In the genomic region with DNA sequence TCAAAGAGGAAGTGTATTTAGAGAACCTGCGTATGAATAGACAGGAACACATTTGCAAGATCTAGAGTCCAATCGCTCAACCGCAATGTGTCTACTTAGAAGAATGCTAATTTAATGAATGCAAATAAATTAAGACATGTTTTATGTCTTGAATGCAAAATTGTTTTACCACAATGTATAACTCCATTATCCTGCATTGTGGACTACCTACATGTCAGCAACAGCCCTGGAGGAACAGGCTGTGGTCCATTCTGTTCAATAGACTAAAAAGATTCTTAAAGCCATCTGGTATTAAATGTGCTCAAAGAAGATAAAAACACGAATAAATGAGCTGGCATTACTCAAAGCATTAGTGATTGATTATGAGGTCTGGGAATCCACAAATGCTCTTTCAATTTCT, we compare ENCODE assay signal across 14 mouse cellular contexts.
"Had no signal": no experiment of that assay in that cellular context is flagged by ENCODE, and none has a peak within 500 bp of the region (broad histone marks: within the 10 kb centered on the region; RNA-seq: fewer than 3 reads in every experiment).

No protein-coding gene starts in this region.

- H3K27ac ChIP-seq: left cerebral cortex, adult 2 months; limb, embryonic 15.5 days; liver, embryonic 12.5 days; macrophage; neural tube, embryonic 13.5 days; stomach, embryonic 15.5 days had no signal

- H3K4me1 ChIP-seq: limb, embryonic 15.5 days; liver, embryonic 12.5 days; megakaryocyte, embryonic 14.5 days; stomach, embryonic 15.5 days had no signal

- ATAC-seq: liver, embryonic 12.5 days had no signal

- H3K9me3 ChIP-seq: limb, embryonic 15.5 days; liver, embryonic 12.5 days; megakaryocyte, embryonic 14.5 days; neural tube, embryonic 13.5 days; stomach, embryonic 15.5 days had no signal

- H3K9ac ChIP-seq: limb, embryonic 15.5 days; liver, embryonic 12.5 days; lung, embryonic 14.5 days; neural tube, embryonic 13.5 days; stomach, embryonic 15.5 days had no signal

- H3K4me3 ChIP-seq: left cerebral cortex, adult 2 months; limb, embryonic 15.5 days; liver, embryonic 12.5 days; megakaryocyte, embryonic 14.5 days; neural tube, embryonic 13.5 days; stomach, embryonic 15.5 days had no signal

- H3K36me3 ChIP-seq: limb, embryonic 15.5 days; liver, embryonic 12.5 days; neural tube, embryonic 13.5 days; stomach, embryonic 15.5 days had no signal

- DNase-seq: kidney, adult 8-10 months; kidney, postnatal 25 days; lung, embryonic 14.5 days; lung, postnatal 10 days; right cerebral cortex, postnatal 14 days; thymus, postnatal 4 days had no signal

- H3K27me3 ChIP-seq: limb, embryonic 15.5 days; liver, embryonic 12.5 days; megakaryocyte, embryonic 14.5 days; neural tube, embryonic 13.5 days; stomach, embryonic 15.5 days had no signal

- H3K4me2 ChIP-seq: limb, embryonic 15.5 days; liver, embryonic 12.5 days; lung, embryonic 14.5 days; midbrain, embryonic 11.5 days; neural tube, embryonic 13.5 days; stomach, embryonic 15.5 days had no signal
